Mouse (Mus musculus) heart, embryonic 15.5 days (tissue): Measurements from ENCODE around the gene Acsm1. TPM values are rescaled to one million over a fixed set of nuclear protein-coding genes. Genes with fewer than 3 reads are reported as not detected.
"Not testable (repeated sequence)": the region's sequence is repeated elsewhere in the genome, so short reads cannot be mapped to it uniquely, and the experiment has no call there.

Experiments
- ATAC-seq: fragments of 200-750 bp; cut with Nextera tagmentation; replicated peaks from 2 replicates; pipeline ENCODE4 v1.8.0; 2017; ENCODE audit warnings: low read depth, moderate TSS enrichment; ENCODE audit not compliant: insufficient number of reproducible peaks, insufficient read depth, low FRiP score
- H3K27ac ChIP-seq: fragments of 300-500 bp; sonication (generic); 2 replicates; pipeline ENCODE4 v1.5.1; 2015; ENCODE audit warnings: mild to moderate bottlenecking, inconsistent platforms
- H3K27me3 ChIP-seq: fragments of 300-500 bp; sonication (generic); 2 replicates; pipeline ENCODE4 v1.6.1; 2015; ENCODE audit warnings: inconsistent platforms
- H3K36me3 ChIP-seq: fragments of 300-500 bp; sonication (generic); 2 replicates; pipeline ENCODE4 v1.6.1; 2015; ENCODE audit warnings: mild to moderate bottlenecking, inconsistent platforms
- H3K4me1 ChIP-seq: fragments of 300-500 bp; sonication (generic); replicated peaks from 2 replicates; pipeline ENCODE4 v1.6.1; 2015; ENCODE audit warnings: inconsistent platforms
- H3K4me2 ChIP-seq: fragments of 300-500 bp; sonication (generic); 2 replicates; pipeline ENCODE4 v1.6.1; 2015; ENCODE audit warnings: inconsistent platforms, mild to moderate bottlenecking, moderate library complexity
- H3K4me3 ChIP-seq: fragments of 300-500 bp; sonication (generic); 2 replicates; pipeline ENCODE4 v1.5.1; 2015; ENCODE audit warnings: mild to moderate bottlenecking, inconsistent platforms
- H3K9ac ChIP-seq: fragments of 300-500 bp; sonication (generic); 2 replicates; pipeline ENCODE4 v1.6.1; 2015; ENCODE audit warnings: mild to moderate bottlenecking, inconsistent platforms
- H3K9me3 ChIP-seq: fragments of 300-500 bp; sonication (generic); replicated peaks from 2 replicates; pipeline ENCODE4 v1.6.1; 2016; ENCODE audit warnings: inconsistent platforms
- WGBS: fragments of 180-500 bp; shearing (Covaris S2); methylation state at CpG from one replicate; pipeline ENCODE4 v1.1.7; 2015; ENCODE audit warnings: mixed read lengths; 5-methylcytosine and 5-hydroxymethylcytosine counted together
- polyA plus RNA-seq: library from polyadenylated mRNA; unstranded; fragments of >200 nt; fragmentation: Nextera tagmentation; extraction: Ambion mirVana; gene quantifications from 2 replicates; pipeline ENCODE4 v1.2.1, GENCODE M21; 2015

Acsm1 gene
- polyA plus RNA-seq: 0.75 TPM in 1 of 2 replicates, not detected in the other

DNA sequence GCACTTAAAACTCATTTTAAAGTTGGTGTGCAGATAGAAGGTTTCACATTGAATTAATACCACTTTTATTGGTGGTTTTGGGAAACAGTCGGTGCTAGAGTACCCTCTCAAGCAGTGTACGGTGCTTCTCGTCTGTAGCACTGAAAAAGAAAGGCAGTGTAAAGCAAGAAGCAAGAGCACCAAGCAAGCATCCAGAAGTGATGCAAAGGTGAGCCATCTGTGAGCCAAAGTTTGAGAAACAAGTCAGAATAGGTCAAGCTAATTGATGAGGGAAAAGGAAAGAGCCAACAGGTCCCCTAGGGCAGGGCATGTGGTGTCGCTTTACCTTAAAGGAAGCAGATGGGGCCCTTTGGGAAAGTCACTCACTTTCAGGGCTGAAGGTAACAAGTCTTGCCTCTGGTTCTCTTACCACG lies at the start of gene Acsm1:
TSS of gene Acsm1 (plus strand) at position 363 of the 413 bp plus-strand sequence.
- H3K9me3 ChIP-seq: no peaks in the 10 kb centered on the region
- no peak within 1 kb of the TSS for H3K27ac ChIP-seq
- H3K9ac ChIP-seq: no peak within 1 kb of the TSS
- no peaks in the 10 kb centered on the region for H3K36me3 ChIP-seq
- no peak for ATAC-seq
- no peak within 1 kb of the TSS for H3K4me3 ChIP-seq
- WGBS: 65% methylated on average over 5 of the region's 5 CpGs
- H3K27me3 ChIP-seq: no peaks in the 10 kb centered on the region
- H3K4me2 ChIP-seq: no peak within 1 kb of the TSS
- no peaks in the 10 kb centered on the region for H3K4me1 ChIP-seq

DNA sequence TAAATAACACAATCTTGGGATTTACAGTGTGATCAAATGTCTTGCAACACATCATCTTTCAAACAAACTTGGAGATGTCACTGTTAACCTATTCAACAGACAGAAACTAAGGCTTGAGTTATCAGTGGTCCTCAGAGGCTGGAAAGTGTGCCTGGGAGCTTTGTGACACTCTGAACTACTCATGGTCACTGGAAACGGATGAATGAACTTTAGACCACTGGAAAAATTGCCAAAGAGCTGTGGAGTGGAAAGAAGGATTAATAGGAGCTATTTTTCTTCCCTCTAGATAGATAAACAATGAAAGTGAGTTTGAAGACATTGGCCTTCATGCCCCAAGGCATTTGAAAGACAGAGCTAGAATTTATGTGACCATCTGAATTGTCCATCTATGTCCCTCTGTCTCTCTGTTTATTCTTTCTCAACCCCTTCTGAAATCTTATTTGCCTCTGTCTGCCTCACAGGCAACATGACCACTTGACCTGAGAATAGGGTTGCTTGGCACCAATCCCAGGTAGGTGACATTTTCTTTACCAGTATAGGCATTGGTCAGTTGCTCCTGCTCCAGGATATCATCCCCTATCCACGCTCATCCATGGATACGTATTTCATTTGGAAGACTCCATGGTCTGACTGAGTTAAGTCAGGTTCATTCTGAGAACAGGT lies 46.9 kb upstream of the Acsm1 start:
- ATAC-seq: no peak
- H3K9me3 ChIP-seq: no peaks in the 10 kb centered on the region
- H3K27me3 ChIP-seq: no peaks in the 10 kb centered on the region
- H3K27ac ChIP-seq: no peak overlapping the region
- H3K4me2 ChIP-seq: no peak overlapping the region
- no peak overlapping the region for H3K9ac ChIP-seq
- H3K4me1 ChIP-seq: no peaks in the 10 kb centered on the region
- H3K36me3 ChIP-seq: no peaks in the 10 kb centered on the region
- H3K4me3 ChIP-seq: no peak overlapping the region
- 73% methylated on average over 3 of the region's 3 CpGs for WGBS

DNA sequence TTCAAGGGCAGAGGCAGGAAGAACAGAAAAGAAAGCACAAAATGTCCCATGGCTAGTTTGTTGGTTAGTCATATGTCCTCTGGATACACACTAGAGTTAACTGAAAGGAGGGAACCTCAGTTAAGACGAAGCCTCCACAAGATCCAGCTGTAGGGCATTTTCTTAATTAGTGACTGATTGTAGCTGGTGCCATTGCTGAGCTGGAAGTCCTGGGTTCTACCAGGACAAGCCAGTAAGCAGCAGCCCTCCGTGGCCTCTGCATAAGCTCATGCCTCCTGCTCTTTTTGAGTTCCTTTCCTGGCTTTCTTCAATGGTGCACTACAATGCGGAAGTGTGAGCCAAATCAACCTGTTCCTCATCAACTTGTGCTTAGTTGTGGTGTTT lies 46.4 kb upstream of the Acsm1 start:
- no peak overlapping the region for H3K27ac ChIP-seq
- H3K4me1 ChIP-seq: no peaks in the 10 kb centered on the region
- H3K4me3 ChIP-seq: no peak overlapping the region
- no peak overlapping the region for H3K4me2 ChIP-seq
- no peak overlapping the region for H3K9ac ChIP-seq
- no peaks in the 10 kb centered on the region for H3K27me3 ChIP-seq
- 79% methylated on average over 3 of the region's 3 CpGs for WGBS
- no peaks in the 10 kb centered on the region for H3K36me3 ChIP-seq
- ATAC-seq: no peak
- no peaks in the 10 kb centered on the region for H3K9me3 ChIP-seq

DNA sequence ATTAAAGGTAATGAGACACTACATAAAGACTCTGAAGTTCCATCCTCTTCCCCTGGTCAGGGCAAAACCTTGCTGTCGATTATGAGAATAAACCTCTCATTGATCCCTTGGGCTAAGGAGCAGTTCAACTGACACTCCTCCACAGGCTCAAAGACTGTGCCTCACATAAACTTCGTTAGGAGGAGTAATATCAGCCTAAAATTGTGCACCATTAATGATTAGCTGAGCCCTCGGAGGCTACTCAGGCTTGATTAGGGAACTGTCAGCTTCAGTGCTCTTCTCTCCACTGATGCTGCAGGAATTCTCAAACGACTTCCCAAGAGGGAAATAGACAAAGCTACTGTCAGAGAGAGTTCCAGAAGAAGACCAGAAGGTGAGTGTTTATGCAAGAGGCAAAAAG lies 45.4 kb upstream of the Acsm1 start:
- no peaks in the 10 kb centered on the region for H3K27me3 ChIP-seq
- H3K36me3 ChIP-seq: no peaks in the 10 kb centered on the region
- no peak overlapping the region for H3K27ac ChIP-seq
- H3K4me1 ChIP-seq: no peaks in the 10 kb centered on the region
- no peak overlapping the region for H3K4me2 ChIP-seq
- WGBS: 41% methylated on average over 4 of the region's 4 CpGs
- ATAC-seq: no peak
- no peaks in the 10 kb centered on the region for H3K9me3 ChIP-seq
- H3K4me3 ChIP-seq: no peak overlapping the region
- no peak overlapping the region for H3K9ac ChIP-seq

DNA sequence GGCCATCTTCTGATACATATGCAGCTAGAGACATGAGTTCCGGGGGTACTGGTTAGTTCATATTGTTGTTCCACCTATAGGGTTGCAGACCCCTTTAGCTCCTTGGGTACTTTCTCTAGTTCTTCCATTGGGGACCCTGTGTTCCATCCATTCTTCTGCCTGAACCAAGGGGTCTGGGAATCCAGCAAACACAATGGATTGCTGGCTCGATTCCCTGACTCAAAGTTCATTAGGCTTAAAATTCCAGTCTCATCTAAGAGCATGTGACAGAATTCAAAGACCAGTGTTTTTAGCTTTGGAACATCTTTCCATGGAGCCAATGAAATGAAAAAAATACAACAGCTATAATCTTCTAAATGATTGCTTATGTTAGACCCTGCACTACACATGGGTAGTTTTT lies 44.4 kb upstream of the Acsm1 start:
- H3K27ac ChIP-seq, H3K9ac ChIP-seq, ATAC-seq, H3K27me3 ChIP-seq, H3K4me3 ChIP-seq, H3K4me1 ChIP-seq, H3K4me2 ChIP-seq, H3K9me3 ChIP-seq, H3K36me3 ChIP-seq: not testable (repeated sequence)
- WGBS: 80% methylated on average over 2 of the region's 2 CpGs

DNA sequence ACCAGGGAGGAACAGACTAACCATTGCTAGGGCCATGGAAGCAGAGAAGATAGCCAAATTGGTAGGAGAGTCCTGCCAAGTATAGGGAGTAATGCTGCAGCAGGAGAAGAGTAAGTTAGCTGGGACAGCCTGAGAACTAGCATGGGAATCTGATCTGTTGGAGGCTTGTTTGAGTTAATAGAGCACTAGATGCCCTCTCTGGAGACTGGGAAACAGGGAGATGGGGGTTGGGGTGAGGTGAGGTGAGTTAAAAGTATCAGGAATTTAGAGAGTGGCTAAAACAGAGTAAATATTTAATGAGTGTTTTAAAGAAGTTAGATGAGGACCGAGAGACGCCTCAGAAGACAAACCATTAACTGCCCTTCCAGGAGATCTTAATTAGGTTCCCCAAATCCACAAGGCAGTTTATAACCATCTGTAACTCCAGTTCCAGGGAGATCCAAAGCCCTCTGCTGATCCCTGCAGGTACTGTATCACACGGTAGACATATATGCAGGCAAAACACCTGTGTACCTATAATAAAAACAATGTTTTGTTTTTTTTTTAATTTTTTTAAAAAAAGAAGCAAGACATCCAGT lies 12.2 kb upstream of the Acsm1 start:
- no peaks in the 10 kb centered on the region for H3K4me1 ChIP-seq
- H3K36me3 ChIP-seq: no peaks in the 10 kb centered on the region
- ATAC-seq: no peak
- H3K9ac ChIP-seq: no peak overlapping the region
- H3K27ac ChIP-seq: no peak overlapping the region
- no peak overlapping the region for H3K4me2 ChIP-seq
- WGBS: 73% methylated on average over 3 of the region's 3 CpGs
- no peaks in the 10 kb centered on the region for H3K27me3 ChIP-seq
- no peak overlapping the region for H3K4me3 ChIP-seq
- no peaks in the 10 kb centered on the region for H3K9me3 ChIP-seq

DNA sequence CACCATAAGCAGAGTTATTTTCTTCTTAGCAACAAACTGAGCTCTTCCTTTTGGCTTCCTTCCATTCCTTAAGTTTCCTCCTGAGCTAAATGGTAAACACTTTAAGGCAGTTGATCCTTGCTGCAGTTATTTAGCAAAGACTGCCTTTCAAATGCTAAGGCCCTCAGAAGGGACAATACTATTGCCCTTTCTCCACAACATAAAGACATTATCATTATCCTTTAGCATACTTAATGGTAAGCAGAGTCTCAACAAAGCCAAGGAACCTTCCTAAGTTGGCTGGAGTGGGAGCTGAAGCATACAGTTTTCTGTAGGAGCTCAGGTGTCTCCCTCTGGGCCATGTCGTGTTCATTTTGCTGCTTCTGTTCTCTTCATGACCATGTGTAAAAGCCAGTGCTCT lies 11.5 kb upstream of the Acsm1 start:
- H3K27ac ChIP-seq: no peak overlapping the region
- no peak for ATAC-seq
- 28% methylated on average over 1 of the region's 1 CpGs for WGBS

DNA sequence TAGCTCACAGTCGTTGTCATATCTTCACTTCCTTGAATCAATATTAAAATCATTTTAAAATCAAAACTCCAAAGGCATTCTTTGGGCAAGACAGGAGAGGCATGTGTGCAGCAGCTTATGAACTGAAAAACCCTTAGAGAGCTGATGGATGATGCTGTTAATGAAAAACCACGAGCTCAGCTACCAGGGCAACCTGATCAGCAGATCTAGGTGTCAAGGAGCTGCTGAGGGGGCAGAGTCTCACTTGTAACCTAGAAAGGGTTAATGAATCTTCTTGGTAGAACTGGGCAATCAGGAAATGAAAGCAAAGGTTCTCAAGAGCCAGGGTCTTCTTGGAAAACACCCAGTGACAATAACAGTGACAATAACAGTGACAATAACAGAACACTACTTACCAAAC lies 10.3 kb upstream of the Acsm1 start:
- H3K9me3 ChIP-seq: no peaks in the 10 kb centered on the region
- 58% methylated on average over 2 of the region's 2 CpGs for WGBS
- ATAC-seq: no peak
- H3K36me3 ChIP-seq: no peaks in the 10 kb centered on the region
- H3K27ac ChIP-seq: no peak overlapping the region
- H3K4me3 ChIP-seq: no peak overlapping the region
- no peaks in the 10 kb centered on the region for H3K4me1 ChIP-seq
- H3K4me2 ChIP-seq: no peak overlapping the region
- H3K27me3 ChIP-seq: no peaks in the 10 kb centered on the region
- H3K9ac ChIP-seq: no peak overlapping the region

More for the DNA sequence above, 11.5 kb upstream of the Acsm1 start:
- Histone ChIP-seq H3K4me3 (no peak overlapping the region), H3K27me3 (no peaks in the 10 kb centered on the region), H3K36me3 (no peaks in the 10 kb centered on the region), H3K4me1 (no peaks in the 10 kb centered on the region), H3K4me2 (no peak overlapping the region), H3K9me3 (no peaks in the 10 kb centered on the region), H3K9ac (no peak overlapping the region)

DNA sequence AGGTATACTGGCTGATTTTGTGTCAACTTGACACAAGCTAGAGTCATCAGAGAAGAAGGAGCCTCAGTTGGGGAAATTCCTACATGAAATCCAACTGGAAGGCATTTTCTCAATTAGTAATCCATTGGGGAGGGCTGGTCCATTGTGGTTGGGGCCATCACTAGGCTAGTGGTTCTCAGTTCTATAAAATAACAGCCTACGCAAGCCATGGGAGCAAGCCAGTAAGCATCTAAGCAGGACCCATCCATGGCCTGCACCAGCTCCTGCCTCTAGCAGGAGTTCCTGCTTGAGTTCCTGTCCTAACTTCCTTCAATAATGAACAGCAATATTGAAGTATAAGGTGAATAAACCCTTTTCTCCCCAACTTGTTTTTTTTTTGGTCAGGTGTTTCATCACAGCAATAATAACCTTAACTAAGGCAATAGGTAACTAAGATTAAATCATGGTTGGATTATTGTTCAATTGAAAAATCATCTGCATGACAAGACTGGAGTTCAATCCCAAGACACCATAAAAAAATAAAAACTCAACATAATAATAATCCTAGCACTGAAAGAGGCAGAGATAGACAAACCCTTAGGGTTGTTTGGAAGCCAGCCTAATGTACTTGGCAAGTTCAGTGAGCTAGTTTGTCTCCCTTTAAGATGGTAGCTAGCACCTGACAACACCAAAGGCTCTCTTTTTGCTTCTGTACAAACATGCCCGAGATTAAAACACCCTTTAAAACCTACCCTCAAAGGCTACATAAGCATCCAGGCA lies 5.5 kb upstream of the Acsm1 start:
- H3K27me3 ChIP-seq: no peaks in the 10 kb centered on the region
- H3K27ac ChIP-seq: no peak overlapping the region
- no peaks in the 10 kb centered on the region for H3K9me3 ChIP-seq
- H3K36me3 ChIP-seq: no peaks in the 10 kb centered on the region
- no peaks in the 10 kb centered on the region for H3K4me1 ChIP-seq
- no peak overlapping the region for H3K9ac ChIP-seq
- no peak overlapping the region for H3K4me3 ChIP-seq
- ATAC-seq: no peak
- no peak overlapping the region for H3K4me2 ChIP-seq
- WGBS: 76% methylated on average over 2 of the region's 2 CpGs

DNA sequence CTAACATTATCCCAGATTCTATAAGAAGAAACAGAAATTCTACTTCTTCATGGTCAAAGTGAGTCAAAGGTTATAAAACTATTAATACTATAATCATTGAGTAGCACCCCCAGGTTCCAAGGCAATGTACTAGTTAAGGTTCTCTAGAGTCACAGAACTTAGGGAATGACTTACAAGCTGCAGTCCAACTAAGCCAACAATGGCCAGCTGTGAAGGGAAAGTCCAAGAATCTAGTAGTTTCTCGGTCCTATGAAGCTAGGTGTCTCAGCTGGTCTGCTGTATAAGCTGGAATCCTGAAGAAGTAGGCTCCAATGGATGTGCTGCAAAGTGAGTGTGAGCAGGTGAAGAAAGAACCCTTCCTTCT lies 4.9 kb upstream of the Acsm1 start:
- Histone ChIP-seq H3K36me3 (no peaks in the 10 kb centered on the region), H3K27me3 (no peaks in the 10 kb centered on the region), H3K4me1 (no peaks in the 10 kb centered on the region), H3K4me3 (no peak overlapping the region), H3K4me2 (no peak overlapping the region), H3K9ac (no peak overlapping the region), H3K27ac (no peak overlapping the region), H3K9me3 (no peaks in the 10 kb centered on the region)
- no peak for ATAC-seq
- WGBS: 63% methylated on average over 1 of the region's 1 CpGs

DNA sequence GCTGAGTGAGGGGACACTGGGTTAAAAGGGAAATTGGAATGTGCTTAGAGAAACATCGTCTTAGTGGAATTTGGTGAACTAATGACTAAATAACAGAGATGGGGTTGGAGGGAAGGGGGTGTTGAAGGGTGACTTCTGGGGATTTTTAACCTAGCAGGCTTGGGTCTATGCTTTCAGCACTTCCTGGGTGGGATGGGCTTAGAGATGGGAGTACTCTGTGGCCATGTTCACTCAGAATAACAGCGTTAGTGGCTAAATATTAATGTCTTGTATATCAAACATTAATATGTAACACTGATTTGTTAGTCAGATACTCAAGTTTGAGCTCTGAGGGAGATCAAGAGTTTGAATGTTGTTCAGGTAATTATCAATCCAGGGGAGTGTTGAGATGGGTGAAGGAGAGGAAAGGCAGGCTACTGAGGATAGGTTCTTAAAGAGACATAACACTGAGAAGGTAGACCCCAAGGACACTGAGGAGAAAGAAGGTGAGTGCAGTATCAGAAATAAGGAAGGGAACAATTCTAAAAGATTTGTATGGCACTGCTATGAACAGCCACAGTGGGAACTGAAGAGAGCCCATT lies 1.8 kb upstream of the Acsm1 start:
- ATAC-seq: no peak
- no peaks in the 10 kb centered on the region for H3K9me3 ChIP-seq
- H3K36me3 ChIP-seq: no peaks in the 10 kb centered on the region
- no peak overlapping the region for H3K27ac ChIP-seq
- no peaks in the 10 kb centered on the region for H3K27me3 ChIP-seq
- 66% methylated on average over 2 of the region's 2 CpGs for WGBS
- no peak overlapping the region for H3K4me3 ChIP-seq
- H3K9ac ChIP-seq: no peak overlapping the region
- no peak overlapping the region for H3K4me2 ChIP-seq
- H3K4me1 ChIP-seq: no peaks in the 10 kb centered on the region
